Mouse (Mus musculus): ENCODE results near the gene Med4. TPM values are rescaled to one million over a fixed set of nuclear protein-coding genes. Genes with fewer than 3 reads are reported as not detected.
A peak's percentile ranks its signal among the peaks of the same experiment; 100 is the strongest.

Gene Med4
- total RNA-seq, 2 experiments from 2014 or later = 26.5 to 27.5 TPM

GRCm38 (mm10) chr14:73550291-73550690, 40.5 kb downstream of the Med4 start:
- intact Hi-C loops (cut with DNase I) = no loop called here
- no peak for DNase-seq (ENCODE audit: low spot score in 2 of 2)

GRCm38 (mm10) chr14:73550732-73551131, 40.9 kb downstream of the Med4 start:
- intact Hi-C loops (cut with DNase I) = no loop called here
- no peak for DNase-seq (ENCODE audit: low spot score in 2 of 2)

- no peak for DNase-seq (ENCODE audit: low spot score in 2 of 2)
- intact Hi-C loops (cut with DNase I) = no loop called here
Measured at GRCm38 (mm10) chr14:73551164-73551563, 41.3 kb downstream of the Med4 start.

GRCm38 (mm10) chr14:73552341-73553121, 42.7 kb downstream of the Med4 start:
- intact Hi-C loops (cut with DNase I) = no loop called here
- peak; percentile 93 for DNase-seq (ENCODE audit: low spot score in 2 of 2)

GRCm38 (mm10) chr14:73553122-73553696, 43.4 kb downstream of the Med4 start:
- DNase-seq (ENCODE audit: low spot score in 2 of 2) = no peak
- intact Hi-C loops (cut with DNase I) = no loop called here

Other genes starting within 250 kb of the Med4 start
- gene Rb1, start 184.2 kb upstream of the Med4 start, total RNA-seq (2021) = 10 to 100 TPM; 31.1 to 33.1 TPM
- gene Itm2b, start 124.7 kb upstream of the Med4 start, total RNA-seq (2021) = 100 to 1,000 TPM; 746 to 815 TPM
- 100 to 1,000 TPM; 146 to 164 TPM for gene Sucla2, start 15.3 kb downstream of the Med4 start, total RNA-seq (2021)
- 1 to 10 TPM; 4.5 to 6.4 TPM for gene Nudt15, start 38.2 kb downstream of the Med4 start, total RNA-seq (2021)
- gene Gm21750, start 151.2 kb downstream of the Med4 start, total RNA-seq (2021) = under 1 TPM; 0.23 TPM